ENCODE assay signal across 10 mouse cellular contexts in genomic region chr5:113827991-113828411, GRCm38 (mm10). TPM values are rescaled to one million over a fixed set of nuclear protein-coding genes. Genes with fewer than 3 reads are reported as not detected.
A peak's percentile ranks its signal among the peaks of the same experiment; 100 is the strongest.
DNase-seq lines count a peak whose midpoint lies in the region; TF ChIP-seq lines count a peak whose summit lies in the region.
"Had no signal": no experiment of that assay in that cellular context is flagged by ENCODE, and none has a peak within 500 bp of the region (broad histone marks: within the 10 kb centered on the region; RNA-seq: fewer than 3 reads in every experiment).

No protein-coding gene starts in this region.

- peak overlapping the region; percentile 84 for H3K27ac ChIP-seq in spleen, adult 2 months (ENCODE audit: insufficient read depth, low read length)
- no peak overlapping the region for H3K27ac ChIP-seq in ES-E14 (ENCODE audit: insufficient read depth, low read depth, low read length, poor library complexity, severe bottlenecking)
- peak overlapping the region; percentile 44; the same call in 1 of the 2 replicates for H3K27ac ChIP-seq in limb, embryonic 10.5 days

- no peak for TF ChIP-seq CTCF in spleen, adult 2 months (IDR thresholded peaks at IDR 0.05; ENCODE audit: extremely low read depth, insufficient read depth, insufficient read length, insufficient replicate concordance)

- TF ChIP-seq POLR2A in spleen, adult 2 months (IDR thresholded peaks at IDR 0.05; ENCODE audit: low read depth, low read length), result no peak

- WGBS in spleen, adult 2 months, result 18% methylated on average over 4 of the region's 4 CpGs
- WGBS in limb, embryonic 10.5 days, result 56% methylated on average over 4 of the region's 4 CpGs

- H3K9ac ChIP-seq in ES-E14 (ENCODE audit: insufficient read depth, low read depth, low read length, poor library complexity, severe bottlenecking), result no peak overlapping the region

- no peaks in the 10 kb centered on the region for H3K27me3 ChIP-seq in spleen, adult 2 months (ENCODE audit: control insufficient read depth, insufficient read depth, low read length)
- H3K27me3 ChIP-seq in limb, embryonic 10.5 days (ENCODE audit: low read depth, poor library complexity, severe bottlenecking), result no peaks in the 10 kb centered on the region

- peak overlapping the region; percentile 58; the same call in 1 of the 2 replicates for H3K4me3 ChIP-seq in spleen, adult 2 months (ENCODE audit: extremely low read depth, insufficient read depth, insufficient read length)
- H3K4me3 ChIP-seq in ES-E14 (ENCODE audit: insufficient read depth in 1 of 2, low read depth in 1 of 2, low read length in 2 of 2, poor library complexity in 1 of 2, severe bottlenecking in 1 of 2), result no peak overlapping the region
- H3K4me3 ChIP-seq in limb, embryonic 10.5 days, result no peak overlapping the region

- in situ Hi-C loops in ES-E14 (cut with MboI; ENCODE audit: low sequenced_read_pairs in 2 of 2, unreplicated experiment in 2 of 2), result no loop called here

- DNase-seq in spleen, adult 2 months (ENCODE audit: low read depth in 1 of 2, low spot score in 2 of 2), result no peak
- no peak for DNase-seq in spleen, postnatal 14 days (ENCODE audit: low spot score in 2 of 2)
- DNase-seq in ES-E14 (ENCODE audit: low read depth, low spot score), result no peak
- no peak for DNase-seq in limb, embryonic 10.5 days (ENCODE audit: low spot score)
- peak; percentile 73 for DNase-seq in naive thymus-derived CD4-positive, alpha-beta T cell, adult 2 months (ENCODE audit: low read depth)
- no peak for DNase-seq in adrenal gland, adult 2 months
- no peak for DNase-seq in retina, embryonic 14.5 days (ENCODE audit: low spot score)
- DNase-seq: adrenal gland, postnatal 36 days; heart, adult 11 months; heart, postnatal 10 days had no signal

- peaks cover 25% of the 10 kb centered on the region for H3K4me1 ChIP-seq in spleen, adult 2 months (ENCODE audit: control insufficient read depth, insufficient read depth, insufficient read length)
- H3K4me1 ChIP-seq in ES-E14 (ENCODE audit: control insufficient read depth in 2 of 2, insufficient read depth in 2 of 2, low read length in 2 of 2, poor library complexity in 1 of 2), result peaks cover 1 to 11% of the 10 kb centered on the region in 2 experiments; a peak in 1 of 4 replicates
- H3K4me1 ChIP-seq in limb, embryonic 10.5 days, result peaks cover 17% of the 10 kb centered on the region

- H3K36me3 ChIP-seq in spleen, adult 2 months (ENCODE audit: control insufficient read depth, insufficient read depth, low read length), result peaks cover 1% of the 10 kb centered on the region; the same call in 1 of the 2 replicates
- no peaks in the 10 kb centered on the region for H3K36me3 ChIP-seq in ES-E14 (ENCODE audit: control insufficient read depth, insufficient read depth, low read length, poor library complexity, severe bottlenecking)
- no peaks in the 10 kb centered on the region for H3K36me3 ChIP-seq in limb, embryonic 10.5 days

- no peaks in the 10 kb centered on the region for H3K9me3 ChIP-seq in ES-E14 (ENCODE audit: control insufficient read depth, insufficient read depth, low read depth, low read length)
- no peaks in the 10 kb centered on the region for H3K9me3 ChIP-seq in limb, embryonic 10.5 days (replicated peaks)

TF ChIP-seq in ES-E14, 5 proteins besides CTCF, POLR2A, EP300 and RAD21:
- TF ChIP-seq ZNF384 (IDR thresholded peaks at IDR 0.05; ENCODE audit: low read depth, low read length) (0 out of 2 replicates have a peak, but pooled peaks have one; percentile 15), MAFK (IDR thresholded peaks at IDR 0.05; ENCODE audit: insufficient read depth, low read depth, low read length) (no peak)

RNA-seq across cellular contexts. Expression of gene Selplg, which starts 4.4 kb away (rescaled TPM):
- 274 and 338 TPM in 2 replicates for polyA plus RNA-seq in spleen, adult 2 months (2012; rRNA removed)
- total RNA-seq in ES-E14 (2012; rRNA removed), result 0.31 and 1.3 TPM in 2 replicates
- 0.60 and 0.80 TPM in 2 replicates for polyA plus RNA-seq in limb, embryonic 10.5 days (2016; fragmentation: Nextera tagmentation; extraction: Ambion mirVana)
- 1 to 10 TPM; 5.1 to 6.5 TPM for total RNA-seq in adrenal gland, adult 2 months (2021)
- polyA plus RNA-seq in adrenal gland, adult 2 months (2012; rRNA removed), result 16.3 and 18.0 TPM in 2 replicates

RNA-seq across cellular contexts. Expression of gene Tmem119, which starts 27.7 kb away (rescaled TPM):
- polyA plus RNA-seq in spleen, adult 2 months (2012; rRNA removed), result 3.0 and 4.8 TPM in 2 replicates
- total RNA-seq in ES-E14 (2012; rRNA removed), result 3.3 and 7.1 TPM in 2 replicates
- 159 and 218 TPM in 2 replicates for polyA plus RNA-seq in limb, embryonic 10.5 days (2016; fragmentation: Nextera tagmentation; extraction: Ambion mirVana)
- 10 to 100 TPM; 10.1 to 19.8 TPM for total RNA-seq in adrenal gland, adult 2 months (2021)
- polyA plus RNA-seq in adrenal gland, adult 2 months (2012; rRNA removed), result 20.1 and 21.1 TPM in 2 replicates

RNA-seq across cellular contexts. Expression of gene Iscu, which starts 55.5 kb away (rescaled TPM):
- polyA plus RNA-seq in spleen, adult 2 months (2012; rRNA removed), result 77.5 and 79.7 TPM in 2 replicates
- 78.4 and 80.1 TPM in 2 replicates for total RNA-seq in ES-E14 (2012; rRNA removed)
- polyA plus RNA-seq in limb, embryonic 10.5 days (2016; fragmentation: Nextera tagmentation; extraction: Ambion mirVana), result 106 and 112 TPM in 2 replicates
- total RNA-seq in adrenal gland, adult 2 months (2021), result 100 to 1,000 TPM; 657 to 936 TPM
- polyA plus RNA-seq in adrenal gland, adult 2 months (2012; rRNA removed), result 305 and 399 TPM in 2 replicates

RNA-seq across cellular contexts. Expression of gene Sart3, which starts 55.7 kb away (rescaled TPM):
- polyA plus RNA-seq in spleen, adult 2 months (2012; rRNA removed), result 27.2 and 28.0 TPM in 2 replicates
- 78.0 and 100 TPM in 2 replicates for total RNA-seq in ES-E14 (2012; rRNA removed)
- polyA plus RNA-seq in limb, embryonic 10.5 days (2016; fragmentation: Nextera tagmentation; extraction: Ambion mirVana), result 90.9 and 100 TPM in 2 replicates
- 10 to 100 TPM; 26.3 to 29.8 TPM for total RNA-seq in adrenal gland, adult 2 months (2021)
- 12.7 and 16.2 TPM in 2 replicates for polyA plus RNA-seq in adrenal gland, adult 2 months (2012; rRNA removed)

Comparison
In these comparisons a context has a peak if more than half of its experiments do, and no peak if none do; other contexts are left out.
1. RNA of gene Selplg, which starts 4.4 kb away (polyA plus RNA-seq): 274 to 338 TPM in spleen, adult 2 months; 16.3 to 18.0 TPM in adrenal gland, adult 2 months and 0.60 to 0.80 TPM in limb, embryonic 10.5 days; every median in the first group is over 10 times any median in the second.